In genomic region chr17:64723162-64723561, GRCm38 (mm10) we compare ENCODE assay signal across 23 mouse cellular contexts.
DNase-seq lines count a peak whose midpoint lies in the region; ATAC-seq and TF ChIP-seq lines count a peak whose summit lies in the region.
"Had no signal": no experiment of that assay in that cellular context is flagged by ENCODE, and none has a peak within 500 bp of the region (broad histone marks: within the 10 kb centered on the region; RNA-seq: fewer than 3 reads in every experiment).

No protein-coding gene starts in this region.

- no peaks in the 10 kb centered on the region for H3K79me2 ChIP-seq in macrophage (ENCODE audit: inconsistent target)
- no peaks in the 10 kb centered on the region; the same call in 1 of the 2 replicates for H3K79me2 ChIP-seq in heart, adult 2 months (replicated peaks; ENCODE audit: control insufficient read depth, insufficient read depth, low read length)

- H3K36me3 ChIP-seq in macrophage (ENCODE audit: inconsistent target): peaks cover 17% of the 10 kb centered on the region; the same call in 1 of the 2 replicates
- 0 out of 2 replicates have a peak, but pooled peaks cover 2% of the 10 kb centered on the region for H3K36me3 ChIP-seq in splenic B cell, adult 2 months (ENCODE audit: control insufficient read depth, insufficient read depth, low read length, poor library complexity, severe bottlenecking)
- H3K36me3 ChIP-seq in heart, adult 2 months (ENCODE audit: control insufficient read depth, insufficient read depth, low read length): peaks cover 15% of the 10 kb centered on the region
- H3K36me3 ChIP-seq: heart, embryonic 12.5 days; lung, embryonic 15.5 days had no signal

- no peak for TF ChIP-seq EP300 in heart, adult 2 months (IDR thresholded peaks at IDR 0.05; ENCODE audit: insufficient read depth, low read depth, low read length)

- H3K27me3 ChIP-seq in splenic B cell, adult 2 months (ENCODE audit: control insufficient read depth, insufficient read depth, low read length, poor library complexity, severe bottlenecking): no peaks in the 10 kb centered on the region
- H3K27me3 ChIP-seq in heart, adult 2 months (ENCODE audit: control insufficient read depth, insufficient read depth, low read length): no peaks in the 10 kb centered on the region
- H3K27me3 ChIP-seq: embryonic facial prominence, embryonic 13.5 days; heart, embryonic 12.5 days; hindbrain, embryonic 13.5 days; kidney, embryonic 15.5 days; limb, embryonic 12.5 days; liver, embryonic 13.5 days; lung, embryonic 15.5 days had no signal

- intact Hi-C loops in heart, adult 2 months (cut with DNase I): no loop called here

- TF ChIP-seq CTCF in heart, adult 2 months (IDR thresholded peaks at IDR 0.05): no peak

- H3K9ac ChIP-seq in heart, adult 2 months (ENCODE audit: low read depth, low read length): no peak overlapping the region
- H3K9ac ChIP-seq: embryonic facial prominence, embryonic 13.5 days; heart, embryonic 12.5 days; hindbrain, embryonic 13.5 days; kidney, embryonic 15.5 days; limb, embryonic 12.5 days; liver, embryonic 13.5 days; lung, embryonic 15.5 days had no signal

- peak overlapping the region; percentile 19; the same call in 1 of the 2 replicates for H3K27ac ChIP-seq in macrophage
- H3K27ac ChIP-seq in heart, adult 2 months: no peak overlapping the region
- H3K27ac ChIP-seq: embryonic facial prominence, embryonic 13.5 days; hindbrain, embryonic 13.5 days; kidney, embryonic 15.5 days; limb, embryonic 12.5 days; liver, embryonic 13.5 days; lung, embryonic 15.5 days had no signal

- WGBS in macrophage (ENCODE audit: missing documents): 43% methylated on average over 1 of the region's 1 CpGs
- 92% methylated on average over 1 of the region's 1 CpGs for WGBS in heart, adult 2 months

- TF ChIP-seq POLR2A in heart, adult 2 months (IDR thresholded peaks at IDR 0.05; ENCODE audit: insufficient read depth, low read depth, low read length): no peak

- peak; percentile 32 for ATAC-seq in activated CD4-positive, CD25-positive, alpha-beta regulatory T cell, adult 4 months
- ATAC-seq: forebrain, embryonic 16.5 days; intestine, embryonic 16.5 days; midbrain, embryonic 16.5 days had no signal

- peaks cover 2% of the 10 kb centered on the region for H3K4me1 ChIP-seq in heart, adult 2 months (ENCODE audit: control insufficient read depth, insufficient read depth, low read length)
- H3K4me1 ChIP-seq: embryonic facial prominence, embryonic 13.5 days; lung, embryonic 15.5 days had no signal

- DNase-seq in CD4-positive, CD25-positive, alpha-beta regulatory T cell, adult 2 months (ENCODE audit: low read depth, low spot score): peak; percentile 24
- DNase-seq in splenic B cell, adult 2 months (ENCODE audit: low read depth, low spot score): peak; percentile 40
- no peak for DNase-seq in heart, adult 8-10 months (ENCODE audit: low spot score)
- DNase-seq in heart, adult 2 months: no peak
- DNase-seq in c-Kit-positive CD71-positive TER-119-positive erythroid progenitor cells, embryonic 14.5 days (ENCODE audit: low spot score): no peak
- DNase-seq: adrenal gland, postnatal 10 days; cerebellum, adult 11 months; cerebellum, postnatal 10 days; heart, postnatal 14 days; kidney, postnatal 4 days; liver, embryonic 13.5 days; right cerebral cortex, adult 18-20 months had no signal

- H3K4me3 ChIP-seq in macrophage (ENCODE audit: inconsistent target): no peak overlapping the region
- no peak overlapping the region for H3K4me3 ChIP-seq in heart, adult 2 months
- H3K4me3 ChIP-seq: embryonic facial prominence, embryonic 13.5 days; heart, embryonic 12.5 days; hindbrain, embryonic 13.5 days; kidney, embryonic 15.5 days; limb, embryonic 12.5 days; liver, embryonic 13.5 days; lung, embryonic 15.5 days had no signal

Comparison
In these comparisons a context has a peak if more than half of its experiments do, and no peak if none do; other contexts are left out.
1. DNase-seq: peak in CD4-positive, CD25-positive, alpha-beta regulatory T cell, adult 2 months (single experiment) and splenic B cell, adult 2 months (single experiment); none in heart, adult 8-10 months (single experiment), heart, adult 2 months (0 of 2) and c-Kit-positive CD71-positive TER-119-positive erythroid progenitor cells, embryonic 14.5 days (single experiment).